Mouse (Mus musculus) heart, postnatal 36 days (tissue): ENCODE measurements around the gene Cacna2d3. TPM values are rescaled to one million over a fixed set of nuclear protein-coding genes. Genes with fewer than 3 reads are reported as not detected.
A peak's percentile ranks its signal among the peaks of the same experiment; 100 is the strongest.

Experiments used
- DNase-seq, 2 experiments: peaks; one replicate each; pipeline ENCODE4 v3.0.0; 2021 to 2022
- intact Hi-C: fragments of 180-260 bp; cut with DNase I; formaldehyde crosslinking; loops from one replicate; pipeline ENCODE4 v1.15.1; 2025
- total RNA-seq, 2 experiments: library from RNA; stranded (reverse); gene quantifications; 2 replicates each; pipeline ENCODE4 v1.2.3; 2021

Gene Cacna2d3
- total RNA-seq, 2 experiments from 2014 or later: 0.47 to 1.2 TPM

DNA sequence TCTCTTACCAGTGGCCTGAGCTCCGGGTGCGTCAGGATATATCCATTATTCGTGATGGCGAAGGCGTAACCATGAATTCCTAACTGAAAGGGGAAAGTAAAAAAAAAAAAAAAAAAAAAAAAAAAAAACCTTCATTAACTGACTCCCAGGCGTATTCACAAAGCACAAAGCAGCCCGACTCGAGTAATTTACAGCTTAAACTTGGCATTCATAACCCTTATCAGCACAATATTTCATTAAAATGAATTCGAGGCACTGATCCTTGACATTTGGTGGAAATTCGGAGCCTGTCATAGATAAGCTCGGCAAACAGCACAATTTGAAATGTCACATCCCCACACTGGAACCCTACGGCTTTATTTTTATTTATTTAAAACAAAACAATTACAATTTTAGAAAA, 623.9 kb downstream of the Cacna2d3 start:
- no peak for DNase-seq
- intact Hi-C loops: no loop called here

DNA sequence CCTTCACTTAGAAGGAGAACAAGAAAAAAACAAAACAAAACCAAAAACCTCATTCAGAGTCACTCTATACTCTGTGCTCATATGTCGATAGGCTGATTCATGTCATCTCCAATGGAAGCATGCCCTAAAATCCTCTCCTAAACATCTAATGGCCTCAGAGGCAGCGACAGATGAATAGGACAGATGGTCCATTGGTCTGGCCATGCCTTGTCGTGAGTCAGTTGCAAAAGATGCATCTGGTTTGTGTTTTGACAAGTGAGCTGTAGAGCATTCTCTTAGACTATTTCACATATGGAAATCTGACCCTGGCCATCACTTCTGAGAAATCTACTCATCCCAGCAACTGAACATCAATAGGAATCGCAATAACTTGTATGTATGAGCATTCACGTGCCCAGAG, 626.2 kb downstream of the Cacna2d3 start:
- intact Hi-C loops: no loop called here
- DNase-seq: no peak

DNA sequence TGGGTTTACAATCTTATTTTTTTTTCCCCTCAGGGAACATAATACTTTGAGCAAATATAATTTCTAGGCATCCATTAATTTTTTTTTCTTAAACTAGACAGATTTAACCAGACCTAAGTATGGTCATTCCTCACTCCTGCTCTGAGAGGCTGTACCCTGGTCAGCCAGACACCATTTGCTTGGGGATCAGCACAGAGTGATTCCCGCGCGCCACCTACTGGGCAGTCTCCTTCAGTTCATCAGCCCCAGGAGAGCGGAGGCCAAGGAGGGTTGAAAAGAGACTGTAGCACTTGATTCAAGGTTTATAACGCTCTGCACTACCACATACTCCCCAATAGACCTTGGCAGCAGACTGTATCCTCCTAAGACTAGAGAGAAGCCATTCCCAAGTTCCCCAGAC, 631.6 kb downstream of the Cacna2d3 start:
- intact Hi-C loops: loop anchor here (1.0 to 5.0 kb wide), 3 partner anchors 141 to 1281 kb away; no protein-coding TSS in a partner anchor
- DNase-seq: peak; percentile 68 to 79

DNA sequence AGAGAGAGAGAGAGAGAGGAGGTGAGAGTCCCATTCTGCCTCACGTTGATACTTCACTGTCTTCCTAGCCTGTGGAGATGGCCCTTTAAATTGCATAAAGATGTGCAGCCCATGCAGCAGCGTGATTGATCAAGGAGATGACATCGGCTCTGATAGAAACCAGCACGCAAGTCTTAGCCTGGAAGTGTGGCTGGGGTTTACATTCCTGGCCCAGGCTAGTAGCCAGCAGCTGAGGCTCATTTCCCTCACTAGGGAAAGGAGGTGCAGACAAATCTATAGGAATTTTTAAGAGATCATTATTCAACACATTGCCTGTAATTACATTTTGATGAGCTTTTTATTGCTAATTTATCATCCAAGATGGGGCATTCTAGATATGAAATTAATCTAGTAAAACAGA, 635.1 kb downstream of the Cacna2d3 start:
- intact Hi-C loops: loop anchor here (5.0 kb wide), 2 partner anchors 994 to 1084 kb away; no protein-coding TSS in a partner anchor
- DNase-seq: no peak

DNA sequence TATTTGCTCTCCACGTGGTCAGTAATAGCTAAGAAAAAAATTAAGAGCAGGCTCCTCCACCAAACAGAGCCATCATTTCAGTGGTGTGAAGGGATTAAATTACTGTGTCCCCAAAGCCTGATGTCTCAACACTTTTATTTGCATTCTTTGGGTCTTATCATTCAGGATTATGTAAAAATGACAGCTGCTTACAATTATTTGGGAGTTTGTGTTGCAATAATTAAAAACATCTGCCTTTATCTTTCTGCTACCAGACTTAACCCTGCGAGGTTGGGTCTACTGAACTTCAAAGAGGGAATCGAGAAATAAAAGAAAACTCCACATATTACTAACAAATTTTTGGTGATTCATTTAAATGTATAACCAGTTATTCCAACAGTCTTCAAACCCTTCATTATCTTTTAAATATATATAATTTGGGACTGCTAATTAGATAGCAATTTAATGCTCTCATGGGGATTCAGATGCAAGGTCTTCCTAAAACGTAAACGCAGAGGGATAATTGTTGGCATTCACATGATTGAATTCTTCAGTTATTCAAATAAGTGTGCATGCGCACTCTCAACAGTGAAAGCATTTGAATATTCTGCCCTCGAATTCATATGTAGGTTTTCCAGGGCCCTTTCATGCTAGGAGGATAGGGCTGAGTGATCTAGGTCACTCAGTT, 636.0 kb downstream of the Cacna2d3 start:
- intact Hi-C loops: loop anchor here (5.0 kb wide), 2 partner anchors 993 to 1083 kb away; no protein-coding TSS in a partner anchor
- no peak for DNase-seq

DNA sequence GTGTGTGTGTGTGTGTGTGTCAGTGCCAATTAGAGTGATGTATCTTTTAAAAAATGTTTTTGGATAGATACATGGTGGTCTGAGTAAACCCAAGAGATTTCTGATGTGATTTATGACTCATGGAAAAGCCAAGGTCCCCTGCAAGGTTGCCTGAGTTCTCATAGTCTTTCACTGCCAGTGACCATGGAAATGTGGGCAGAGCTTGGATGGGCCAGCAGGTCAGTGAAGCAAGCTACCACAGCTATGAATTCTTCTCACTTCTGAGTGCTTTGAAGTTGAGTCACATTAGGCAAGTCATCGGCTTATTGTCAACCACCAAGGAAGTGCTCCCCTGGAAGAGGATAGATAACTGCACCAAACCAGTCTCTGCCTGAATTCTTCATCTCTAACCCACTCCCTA, 639.5 kb downstream of the Cacna2d3 start:
- intact Hi-C loops: no loop called here
- DNase-seq: no peak

DNA sequence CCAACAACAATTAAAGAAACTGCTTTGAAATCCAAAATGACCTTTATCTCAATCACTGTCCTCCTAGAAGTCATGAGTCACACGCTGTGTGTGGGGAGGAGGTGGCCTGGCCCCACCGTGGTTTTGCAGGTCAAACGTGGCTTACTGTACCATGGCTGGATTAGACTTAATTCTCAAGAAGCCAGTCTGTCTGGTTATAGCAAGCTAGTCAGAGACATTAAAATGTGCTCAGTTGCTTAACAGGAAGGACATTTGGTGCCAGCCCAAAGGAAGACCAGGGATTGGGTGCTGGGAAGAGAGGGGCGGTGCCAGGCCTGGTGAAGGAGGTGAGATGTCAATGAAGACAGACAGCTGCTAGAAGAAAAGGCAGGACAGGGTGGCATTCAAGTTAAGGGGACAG, 641.0 kb downstream of the Cacna2d3 start:
- DNase-seq: no peak
- intact Hi-C loops: no loop called here

DNA sequence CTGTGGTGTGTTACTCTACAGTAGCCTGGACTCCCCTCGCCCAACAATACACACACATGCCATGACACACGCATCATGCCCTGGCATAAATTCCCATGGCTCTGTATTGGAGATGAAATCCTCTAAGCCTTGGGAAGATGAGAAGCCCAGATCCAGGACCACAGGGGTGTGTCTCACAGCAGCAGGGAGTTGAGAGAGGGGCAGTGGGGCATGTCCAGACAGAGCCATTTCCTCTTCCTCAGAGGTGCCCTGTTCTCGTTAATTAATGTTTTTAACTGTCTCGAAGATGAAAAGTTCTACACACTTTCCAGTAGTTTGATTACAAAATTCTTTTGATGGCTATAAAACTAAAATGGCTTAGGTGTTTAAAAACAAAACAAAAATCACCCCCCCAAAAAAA, 641.4 kb downstream of the Cacna2d3 start:
- intact Hi-C loops: no loop called here

DNA sequence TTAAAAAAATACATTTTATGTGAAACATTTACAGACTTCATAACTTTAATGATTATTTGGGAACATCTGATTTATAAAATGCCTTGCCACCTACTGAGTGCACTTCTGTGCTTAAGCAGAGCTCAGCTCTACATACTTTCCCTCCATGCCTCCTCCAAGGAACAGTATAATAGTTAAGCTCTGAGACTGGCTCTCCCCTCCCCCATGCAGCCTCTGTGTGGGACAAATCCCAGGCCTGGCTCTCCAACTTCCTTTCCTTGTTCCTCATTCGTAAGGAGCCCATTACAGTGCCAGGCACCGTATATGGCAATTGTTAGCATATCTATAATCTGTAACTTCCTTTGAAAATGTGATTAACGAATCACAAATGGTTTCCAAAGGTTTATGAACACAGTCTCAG, 644.2 kb downstream of the Cacna2d3 start:
- intact Hi-C loops: loop anchor here (10.0 kb wide), 1 partner anchor 543 kb away; no protein-coding TSS in a partner anchor
- DNase-seq: no peak

More for the DNA sequence above, 641.4 kb downstream of the Cacna2d3 start:
- no peak for DNase-seq

DNA sequence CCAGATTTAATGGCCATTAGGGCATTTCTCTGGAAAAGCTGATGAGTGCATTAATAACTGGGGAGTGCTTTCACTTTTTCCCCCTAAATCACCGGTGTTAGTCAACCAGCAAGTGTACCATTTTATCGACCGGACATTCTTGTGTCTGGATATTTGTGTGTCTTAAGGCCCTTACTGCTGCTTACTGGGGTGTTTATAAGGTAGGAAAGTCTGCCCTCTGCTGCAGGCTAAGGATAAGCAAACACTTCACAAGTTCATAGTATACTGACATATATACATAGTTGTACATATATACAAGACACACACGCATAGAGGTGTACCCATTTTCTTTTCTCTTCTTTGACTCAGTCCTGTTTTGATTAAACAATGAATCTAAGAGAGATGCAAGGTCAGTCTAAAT, 647.9 kb downstream of the Cacna2d3 start:
- intact Hi-C loops: loop anchor here (2.0 to 10.0 kb wide), 2 partner anchors 125 to 539 kb away; no protein-coding TSS in a partner anchor
- DNase-seq: no peak

DNA sequence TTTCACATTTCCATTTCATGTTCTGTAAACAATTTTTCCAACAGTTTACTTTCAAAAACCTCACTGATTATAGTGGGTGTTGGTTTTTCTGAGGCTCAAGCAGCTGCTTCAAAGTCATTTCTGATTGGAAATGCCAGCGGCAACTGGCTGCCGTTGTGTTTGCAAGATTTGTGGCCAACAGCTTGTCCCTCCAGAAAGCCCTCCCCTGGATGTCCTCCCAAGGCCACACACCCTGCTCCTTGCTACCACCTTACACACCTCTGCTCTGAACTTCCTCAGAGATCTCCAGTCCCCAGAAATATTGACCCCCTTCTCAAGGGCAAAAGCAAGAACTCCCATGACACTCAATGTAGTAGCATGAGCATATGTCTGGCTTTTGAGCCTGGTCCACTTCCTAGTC, 659.0 kb downstream of the Cacna2d3 start:
- DNase-seq: peak in 1 of 2 experiments; percentile 6
- intact Hi-C loops: no loop called here

DNA sequence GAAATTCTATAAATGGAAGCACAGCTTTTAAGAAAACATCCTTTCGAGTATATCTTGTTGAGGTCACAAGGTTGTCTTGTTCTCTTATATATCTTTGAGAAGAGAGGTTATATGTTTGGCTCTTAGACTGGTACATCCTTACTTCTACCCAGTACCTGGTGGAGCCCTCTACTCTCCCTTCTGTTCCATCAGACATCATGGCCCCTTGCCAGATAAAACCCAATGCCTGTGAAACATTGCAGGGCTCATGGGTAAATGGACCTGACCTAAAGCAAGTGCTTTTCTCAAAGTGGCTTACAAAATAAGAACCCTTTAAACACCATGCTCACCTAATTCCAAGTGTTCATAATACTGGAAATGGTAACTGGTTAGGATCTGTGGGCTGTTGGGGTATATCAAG, 660.2 kb downstream of the Cacna2d3 start:
- no peak for DNase-seq
- intact Hi-C loops: no loop called here

DNA sequence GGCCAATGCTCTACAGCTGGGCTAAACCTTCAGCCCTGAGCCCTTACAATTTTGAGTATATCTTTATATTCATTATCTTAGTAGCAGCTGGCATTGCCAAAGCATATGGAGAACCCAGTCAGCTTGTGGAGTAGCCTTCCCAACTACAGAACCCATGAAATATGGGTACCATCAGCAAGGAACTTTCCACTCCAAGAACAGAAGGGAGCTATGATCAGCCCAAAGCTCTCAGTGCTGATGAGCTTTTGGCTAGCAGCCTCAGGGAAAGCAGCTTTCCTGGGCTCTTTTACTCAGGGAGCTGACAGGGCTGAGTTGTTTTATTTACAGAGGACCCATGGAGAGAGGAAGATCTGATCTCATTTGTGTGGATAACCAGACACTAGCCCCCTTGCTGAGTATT, 661.0 kb downstream of the Cacna2d3 start:
- DNase-seq: no peak
- intact Hi-C loops: no loop called here

DNA sequence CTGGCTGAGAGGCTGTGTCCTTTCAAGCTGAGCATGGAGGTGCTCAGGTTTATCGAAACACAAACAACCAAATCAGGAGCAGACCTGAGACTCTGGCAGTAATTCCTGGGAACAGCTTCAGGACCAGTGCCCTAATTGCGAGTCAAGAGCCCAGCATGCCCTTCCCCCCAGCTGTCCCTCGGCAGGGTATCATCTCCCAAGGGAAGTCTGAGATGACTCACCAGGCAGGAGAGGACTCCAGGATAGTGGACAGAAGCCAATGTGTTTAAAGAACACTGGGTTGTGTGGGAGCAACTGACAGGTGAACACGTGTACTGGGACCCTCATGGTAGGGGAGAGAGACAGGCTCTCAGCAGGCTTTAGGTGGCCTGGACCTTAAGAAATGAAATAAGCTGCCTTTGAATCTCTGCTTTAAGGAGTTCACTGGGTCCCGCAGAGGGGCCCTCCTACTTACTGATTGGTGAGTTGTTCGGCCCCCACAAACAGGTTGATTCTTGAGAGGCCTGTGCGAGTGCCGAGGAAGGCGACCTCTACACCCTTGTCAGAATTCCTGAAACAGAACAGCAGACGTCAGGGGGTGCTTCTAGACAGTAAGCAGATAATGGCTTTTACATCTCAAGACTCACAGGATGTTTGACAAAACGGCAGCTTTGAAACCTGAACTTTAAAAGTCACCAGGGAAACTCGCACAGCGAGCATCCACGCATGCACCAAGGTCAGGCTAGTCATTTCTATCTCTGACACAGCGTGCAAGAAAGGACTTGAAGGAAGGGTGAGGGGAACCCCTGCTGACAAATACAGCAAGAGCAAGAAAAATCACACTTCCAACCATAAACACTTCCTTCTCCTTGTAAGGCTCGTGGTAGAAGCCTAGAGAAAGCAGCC, 669.5 kb downstream of the Cacna2d3 start:
- DNase-seq: no peak
- intact Hi-C loops: no loop called here

DNA sequence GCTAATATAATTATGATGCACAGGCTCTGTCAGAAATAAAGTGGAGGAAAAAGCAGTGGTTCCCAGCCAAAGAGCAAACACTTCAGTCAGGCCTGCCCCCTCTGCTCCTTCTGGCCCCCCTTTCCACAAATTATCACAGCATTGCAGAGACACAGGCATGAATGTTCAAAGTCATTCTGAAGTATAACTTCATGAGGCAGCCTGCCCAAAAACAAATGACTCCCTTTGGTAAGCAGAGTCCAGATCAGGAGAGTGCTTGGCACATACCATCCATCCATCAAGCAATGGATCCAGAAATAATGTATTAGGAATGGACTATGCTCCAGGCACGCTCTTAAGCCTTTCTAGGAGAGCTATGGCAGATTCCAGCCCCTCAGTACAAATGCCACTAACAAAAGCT, 679.3 kb downstream of the Cacna2d3 start:
- intact Hi-C loops: no loop called here

DNA sequence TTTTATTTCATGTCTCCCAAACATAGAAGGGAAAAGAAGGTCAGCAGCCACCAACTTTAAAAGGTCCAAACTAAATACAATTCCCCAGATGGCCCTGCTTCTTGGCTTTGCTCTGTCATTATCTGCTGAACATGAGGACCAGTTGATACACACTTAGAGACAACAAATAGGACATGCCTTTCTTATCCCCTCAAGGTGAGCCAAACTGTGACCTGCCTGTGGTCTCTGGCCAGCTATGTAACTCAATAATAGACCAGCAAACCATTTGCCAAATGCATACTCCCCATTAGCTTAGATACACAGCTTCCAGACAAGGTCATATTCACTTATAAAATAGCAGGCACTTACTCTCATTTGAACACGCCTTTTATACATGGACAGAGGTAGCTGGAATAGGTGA, 680.2 kb downstream of the Cacna2d3 start:
- no peak for DNase-seq
- intact Hi-C loops: no loop called here

More for the DNA sequence above, 679.3 kb downstream of the Cacna2d3 start:
- no peak for DNase-seq

DNA sequence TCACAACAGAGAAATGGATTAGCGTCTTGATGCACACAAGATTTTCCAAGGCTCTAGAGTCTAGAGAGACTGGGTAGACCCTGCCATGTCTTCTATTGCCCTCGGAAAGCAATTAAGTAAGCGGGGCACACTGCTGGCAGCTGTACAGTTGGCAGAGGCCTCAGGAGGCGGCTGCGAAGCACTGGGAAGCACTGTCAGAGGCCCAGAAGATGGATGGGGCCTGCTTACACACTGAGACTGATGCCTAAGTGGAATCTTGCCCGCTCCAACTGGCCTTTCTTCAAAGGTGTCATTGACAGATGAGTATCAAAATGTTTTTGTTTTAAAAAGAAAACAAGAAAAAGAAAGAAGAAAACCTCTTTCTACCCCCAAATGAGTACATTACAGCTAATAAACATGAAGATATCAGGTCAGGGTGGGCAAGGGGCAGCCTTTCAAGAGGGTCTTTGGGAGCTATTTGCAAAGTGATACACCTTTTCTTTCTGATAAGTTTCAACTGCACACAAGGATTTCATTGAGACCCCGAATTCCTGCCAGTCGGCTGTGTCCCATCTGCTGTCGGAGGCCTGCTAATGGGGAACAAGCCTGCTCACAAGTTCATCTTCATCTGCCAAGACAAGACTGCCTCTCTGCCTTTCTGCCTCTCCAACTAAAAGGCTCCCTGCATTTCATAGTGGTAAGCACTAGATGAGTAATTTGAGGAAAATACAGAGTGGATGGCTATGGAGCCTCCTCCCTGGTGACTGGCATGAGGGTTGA, 680.9 kb downstream of the Cacna2d3 start:
- no peak for DNase-seq
- intact Hi-C loops: no loop called here

DNA sequence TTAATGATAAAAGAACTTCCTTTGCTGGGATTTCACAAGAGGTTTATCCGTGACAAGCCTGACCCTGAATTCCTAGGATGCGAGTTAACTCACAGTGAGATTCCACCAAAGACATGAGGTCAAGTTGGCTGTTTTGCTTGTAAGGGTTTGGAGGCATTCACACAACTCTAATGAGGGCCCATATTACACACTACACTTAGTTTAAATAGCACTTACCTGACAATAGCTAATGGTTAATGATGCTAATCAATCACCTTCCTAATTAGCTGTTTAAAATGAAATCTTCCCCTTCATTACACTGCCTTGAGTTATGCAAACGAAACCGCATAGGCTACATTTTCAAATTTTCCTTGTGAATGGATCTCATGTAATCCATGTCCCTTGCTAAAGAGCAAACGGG, 683.4 kb downstream of the Cacna2d3 start:
- intact Hi-C loops: no loop called here

DNA sequence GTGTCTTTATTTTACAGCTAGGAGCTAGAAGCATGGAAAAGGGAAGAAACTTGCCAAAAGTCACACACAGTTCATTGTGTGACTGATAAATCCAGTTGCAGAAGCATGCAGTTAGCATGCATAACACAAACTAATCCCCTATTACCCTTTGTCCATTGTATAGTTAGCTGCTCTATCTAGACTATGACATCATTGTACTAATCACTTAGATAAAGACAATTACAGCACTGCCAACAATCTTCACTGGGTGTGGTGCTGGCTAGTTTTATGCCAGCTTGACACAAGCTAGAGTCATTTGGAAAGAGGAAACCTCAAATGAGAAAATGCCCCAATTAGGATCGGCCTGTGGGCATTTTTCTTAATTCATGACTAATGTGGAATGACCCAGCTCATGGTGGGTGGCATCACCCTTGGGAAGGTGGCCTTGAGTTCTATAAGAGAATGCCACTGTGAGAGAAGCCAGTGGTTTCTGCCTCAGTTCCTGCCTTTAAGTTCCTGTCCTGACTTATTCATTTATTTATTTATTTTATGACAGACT, 689.7 kb downstream of the Cacna2d3 start:
- intact Hi-C loops: no loop called here
- no peak for DNase-seq

More for the DNA sequence above, 683.4 kb downstream of the Cacna2d3 start:
- no peak for DNase-seq

DNA sequence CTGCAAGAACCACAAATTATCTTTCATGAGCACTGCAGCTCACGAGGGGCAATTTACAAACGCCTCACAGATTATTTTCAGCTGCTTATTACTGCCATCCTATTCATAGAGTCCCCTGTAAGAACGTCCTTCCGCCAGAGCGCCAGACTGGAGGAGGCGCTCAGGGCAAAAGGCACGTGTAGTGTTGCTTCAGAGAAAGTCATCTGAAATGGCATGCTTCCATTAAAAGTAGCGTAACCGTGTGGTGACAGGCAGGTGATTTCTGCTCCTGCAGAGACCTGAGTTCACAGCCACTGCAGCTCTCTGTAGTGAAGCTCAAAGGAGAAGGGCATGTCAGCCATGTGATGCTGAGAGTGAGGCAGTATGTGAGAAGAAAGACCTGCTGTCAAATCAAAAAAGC, 691.1 kb downstream of the Cacna2d3 start:
- intact Hi-C loops: no loop called here
- DNase-seq: peak in 1 of 2 experiments; percentile 22
